Mouse (Mus musculus): Measurements from ENCODE around the gene Taf12. TPM values are rescaled to one million over a fixed set of nuclear protein-coding genes. Genes with fewer than 3 reads are reported as not detected.
A peak's percentile ranks its signal among the peaks of the same experiment; 100 is the strongest.
"Not testable (repeated sequence)": the region's sequence is repeated elsewhere in the genome, so short reads cannot be mapped to it uniquely, and the experiment has no call there.

Taf12 gene
- polyA plus RNA-seq, 1 experiment from 2014 or later = 83.0 TPM

DNA sequence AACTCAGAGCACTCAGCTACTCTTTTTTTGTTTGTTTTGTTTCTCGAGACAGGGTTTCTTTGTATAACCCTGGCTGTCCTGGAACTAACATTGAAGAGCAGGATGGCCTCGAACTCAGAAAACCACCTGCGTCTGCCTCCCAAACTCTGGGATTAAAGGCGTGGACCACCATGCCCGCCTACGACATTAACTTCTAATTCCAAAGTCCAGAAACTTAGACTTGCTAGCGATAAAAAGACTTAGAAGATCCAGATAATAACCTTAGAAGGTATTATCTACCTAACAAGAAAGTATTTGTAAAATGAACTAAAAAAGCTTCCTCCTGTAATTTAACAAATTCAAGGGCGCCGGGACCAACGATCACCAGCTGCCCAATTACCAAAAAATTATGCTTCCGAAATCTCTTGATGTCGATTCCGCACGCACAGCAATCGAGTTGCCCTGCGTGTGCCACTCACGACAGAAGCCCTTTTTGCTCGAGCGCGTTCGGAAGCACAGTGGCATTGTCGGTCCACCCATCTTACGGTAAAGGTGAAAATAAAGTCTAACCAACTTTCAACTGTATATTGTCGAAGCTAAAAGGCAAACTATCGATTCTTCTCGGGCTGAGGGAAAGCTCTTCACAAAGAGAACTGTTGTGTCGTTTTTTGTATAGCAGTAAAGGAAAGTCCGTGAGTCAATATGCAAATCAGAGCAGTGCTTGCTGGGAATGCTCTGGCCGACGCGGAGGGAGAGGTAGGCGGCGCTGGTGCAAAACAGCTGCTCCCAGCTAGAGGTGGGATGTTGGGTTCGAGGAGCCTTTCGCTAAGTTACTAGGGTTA is 4.2 kb upstream of the Taf12 start:
- peak; percentile 94 for DNase-seq (ENCODE audit: low spot score)

DNA sequence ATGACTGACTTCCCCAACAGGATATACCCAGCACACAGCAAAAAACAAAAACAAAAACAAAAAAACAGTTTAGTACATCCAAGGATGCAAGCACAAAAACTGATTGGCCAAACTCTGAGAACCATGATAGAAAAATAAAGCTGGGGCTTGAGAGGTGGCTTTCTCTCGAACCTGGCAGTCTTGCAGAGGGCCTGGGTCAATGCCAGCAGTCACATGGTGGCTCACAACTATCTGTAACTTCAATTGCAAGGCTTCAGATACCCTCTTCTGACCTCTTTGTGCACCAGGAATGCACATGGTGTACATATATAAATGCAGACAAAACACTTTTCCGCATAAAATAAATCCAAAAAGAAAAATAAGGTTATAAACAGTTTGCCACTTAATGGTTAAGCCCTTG is 1.0 kb upstream of the Taf12 start:
- DNase-seq (ENCODE audit: low spot score) = no peak

DNA sequence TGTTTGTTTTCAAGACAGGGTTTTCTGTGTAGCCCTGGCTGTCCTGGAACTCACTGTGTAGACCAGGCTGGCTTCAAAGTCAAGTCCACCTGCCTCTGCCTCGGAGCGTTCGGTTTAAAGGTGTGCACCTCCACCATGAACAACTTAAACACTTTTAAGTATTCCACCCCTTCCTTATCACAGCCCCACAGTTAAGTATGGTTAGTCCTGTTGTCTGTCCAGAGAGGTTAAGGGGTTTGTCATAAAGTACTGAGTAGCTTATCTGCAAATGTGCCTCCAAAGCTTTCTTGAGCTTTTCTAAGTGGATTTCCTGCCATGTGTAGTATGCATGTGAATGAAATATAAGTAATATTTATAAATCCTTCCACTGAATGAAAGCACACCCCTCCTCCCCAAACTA is 1.8 kb downstream of the Taf12 start:
- no peak for DNase-seq (ENCODE audit: low spot score)

DNA sequence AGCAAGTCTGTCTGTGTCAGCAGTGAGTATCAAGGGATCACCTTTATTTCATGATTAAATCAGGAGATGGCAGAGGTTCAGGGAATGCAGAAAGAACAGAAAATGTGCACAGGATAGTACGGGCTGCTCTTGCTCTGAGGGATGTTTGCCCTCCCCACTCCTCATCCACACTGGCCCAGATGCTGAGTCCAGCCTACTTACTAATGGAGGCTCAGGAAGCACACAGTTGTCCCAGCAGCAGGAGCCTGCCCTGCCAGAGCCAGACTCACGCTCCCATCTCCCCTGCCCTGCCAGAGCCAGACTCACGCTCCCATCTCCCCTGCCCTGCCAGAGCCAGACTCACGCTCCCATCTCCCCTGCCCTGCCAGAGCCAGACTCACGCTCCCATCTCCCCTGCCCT is 14.7 kb downstream of the Taf12 start:
- not testable (repeated sequence) for DNase-seq (ENCODE audit: low spot score)

DNA sequence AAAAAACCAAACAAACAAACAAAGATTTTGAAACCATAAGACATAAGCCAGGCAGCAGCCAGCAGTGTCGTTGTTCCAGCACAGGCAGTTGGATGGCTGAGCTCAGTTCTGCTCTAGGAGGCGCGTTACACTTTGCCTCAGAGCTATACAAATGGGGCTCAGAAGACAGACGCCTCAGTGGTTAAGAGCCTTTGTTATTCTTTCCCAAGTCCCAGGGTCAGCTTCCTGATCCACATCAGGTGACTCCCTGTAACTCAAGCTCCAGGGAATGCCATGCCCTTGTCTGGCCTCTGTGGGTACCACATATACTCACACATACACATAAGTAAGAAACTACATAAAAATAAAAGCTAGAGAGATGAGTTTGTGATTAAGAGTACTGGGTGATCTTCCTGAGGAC is 16.9 kb downstream of the Taf12 start:
- DNase-seq (ENCODE audit: low spot score) = no peak

DNA sequence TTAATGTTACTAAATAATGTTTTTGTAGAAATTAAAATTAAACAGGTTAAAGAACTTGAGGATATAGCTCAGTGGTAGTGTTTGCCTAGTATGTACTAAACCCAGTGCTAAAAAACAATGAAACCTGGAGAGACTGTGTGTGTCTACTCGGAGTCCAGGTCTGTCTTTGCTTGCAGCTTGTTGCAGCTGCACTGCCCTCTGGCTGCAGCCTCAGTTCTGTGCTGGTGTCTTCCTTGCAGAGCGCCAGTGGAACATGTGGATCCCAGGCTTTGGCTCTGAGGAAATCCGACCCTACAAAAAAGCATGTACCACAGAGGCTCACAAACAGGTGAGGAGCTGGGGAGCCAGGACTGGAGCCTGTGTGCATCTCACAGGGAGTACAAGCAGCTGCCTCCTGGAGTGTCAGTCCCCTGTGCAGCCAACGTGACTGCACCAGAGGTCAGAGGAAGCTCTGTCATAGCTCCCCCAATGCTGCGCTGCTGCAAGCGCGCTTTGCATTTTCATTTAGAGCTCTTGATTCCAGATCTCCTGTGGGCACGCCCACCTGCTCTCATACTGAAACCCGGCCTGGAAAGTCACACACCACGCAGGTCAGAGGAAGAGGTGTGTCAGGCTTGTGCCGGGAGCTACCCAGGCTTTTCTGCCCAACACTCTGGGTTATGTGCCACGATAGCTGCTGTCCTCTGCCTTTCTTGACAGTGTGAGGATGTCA is 17.6 kb downstream of the Taf12 start:
- no peak for DNase-seq (ENCODE audit: low spot score)

DNA sequence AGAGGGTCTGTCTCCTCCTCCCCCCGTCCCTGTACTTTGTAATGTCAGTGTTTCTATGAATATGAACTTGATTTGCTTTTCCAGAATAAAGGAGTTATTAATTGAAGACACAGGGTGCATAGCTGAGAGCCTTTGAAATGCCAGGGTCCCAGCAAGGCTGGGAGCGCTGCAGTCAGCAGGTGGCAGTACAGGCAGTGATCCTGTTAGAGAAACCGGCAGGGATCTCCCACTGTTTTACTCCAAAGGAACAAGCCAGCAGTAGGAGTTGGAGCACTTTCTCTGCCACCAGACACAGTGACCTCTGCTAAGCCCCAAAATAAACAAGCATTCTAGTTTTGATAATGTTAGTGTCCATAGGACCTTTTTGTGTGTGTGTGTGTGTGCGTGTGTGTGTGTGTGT is 18.8 kb downstream of the Taf12 start:
- no peak for DNase-seq (ENCODE audit: low spot score)

DNA sequence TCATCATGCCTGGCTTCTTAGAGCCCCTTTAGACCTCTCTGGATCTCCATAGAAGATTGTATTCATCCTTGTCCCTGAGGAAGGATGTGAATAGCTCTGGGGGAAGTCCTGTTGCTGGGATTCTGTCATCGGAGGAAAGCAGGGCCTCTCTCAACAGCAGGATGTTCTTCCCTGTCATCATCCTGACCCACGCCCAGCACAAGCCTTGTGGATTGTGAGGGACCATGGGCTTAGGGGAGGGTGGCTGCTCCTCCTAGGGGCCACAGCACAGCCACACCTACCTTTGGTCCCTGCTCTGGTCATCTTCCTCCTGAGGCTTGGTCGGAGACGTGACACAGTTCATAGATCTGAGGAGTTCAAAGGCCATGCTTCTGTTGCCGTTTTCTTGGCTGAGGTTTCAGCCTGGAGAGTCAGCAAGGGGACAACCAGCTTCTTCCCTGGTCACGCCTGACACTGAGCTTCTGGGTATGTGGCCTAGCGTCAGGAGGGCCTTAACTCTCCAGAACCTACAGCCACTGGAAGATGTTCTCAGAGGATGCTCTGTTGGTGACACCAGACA is 19.6 kb downstream of the Taf12 start:
- DNase-seq (ENCODE audit: low spot score) = no peak

DNA sequence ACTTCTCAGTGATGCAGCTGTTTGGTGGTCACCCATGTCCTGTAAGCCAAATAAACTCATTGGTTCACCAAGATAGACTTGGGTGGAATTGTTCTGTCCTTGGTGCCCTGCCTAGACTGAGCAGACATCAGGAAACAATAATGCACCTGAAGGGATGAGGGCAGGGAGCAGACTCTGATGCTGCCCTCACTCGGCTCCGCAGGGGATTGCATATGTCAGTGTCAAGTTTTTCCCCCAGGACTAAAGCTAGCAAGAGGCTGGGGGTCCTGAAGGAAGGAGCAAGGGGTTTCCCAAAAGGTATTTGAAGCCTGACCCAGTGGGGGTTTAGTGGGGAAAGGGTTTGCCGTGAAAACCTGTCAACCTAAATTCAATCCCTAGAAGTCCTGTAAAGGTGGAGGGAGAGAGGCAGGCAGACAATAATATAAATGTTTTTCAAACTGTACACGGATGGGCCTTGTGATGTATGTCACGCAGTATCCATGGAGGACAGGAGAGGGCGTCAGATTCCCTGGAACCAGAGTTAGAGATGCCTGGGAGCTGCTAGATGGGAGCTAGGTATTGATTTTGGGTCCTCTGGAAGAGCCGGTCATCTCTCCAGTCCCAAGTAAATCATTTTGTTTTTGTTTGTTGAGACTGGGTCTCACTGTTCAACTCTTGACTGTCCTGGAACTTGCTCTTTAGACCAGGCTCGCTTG is 21.7 kb downstream of the Taf12 start:
- no peak for DNase-seq (ENCODE audit: low spot score)

DNA sequence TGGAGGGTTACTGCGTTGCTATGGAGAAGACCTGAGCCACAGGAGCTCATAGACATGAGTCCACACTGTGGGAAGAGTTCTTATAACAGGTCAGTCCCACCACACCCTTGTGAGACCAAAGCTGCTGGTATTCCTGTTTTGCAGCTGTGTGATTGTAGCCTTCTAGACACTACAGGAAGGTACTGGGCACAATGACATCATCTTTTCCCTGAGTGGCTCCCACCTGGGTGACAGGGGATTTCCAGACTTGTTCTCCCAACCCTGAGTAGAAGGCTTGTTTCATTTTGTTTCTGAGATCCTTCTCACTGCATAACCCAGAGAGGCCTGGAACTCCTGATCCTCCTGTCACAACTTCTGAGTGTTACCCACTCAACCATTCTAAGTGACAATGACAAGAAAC is 25.7 kb downstream of the Taf12 start:
- DNase-seq (ENCODE audit: low spot score) = no peak

DNA sequence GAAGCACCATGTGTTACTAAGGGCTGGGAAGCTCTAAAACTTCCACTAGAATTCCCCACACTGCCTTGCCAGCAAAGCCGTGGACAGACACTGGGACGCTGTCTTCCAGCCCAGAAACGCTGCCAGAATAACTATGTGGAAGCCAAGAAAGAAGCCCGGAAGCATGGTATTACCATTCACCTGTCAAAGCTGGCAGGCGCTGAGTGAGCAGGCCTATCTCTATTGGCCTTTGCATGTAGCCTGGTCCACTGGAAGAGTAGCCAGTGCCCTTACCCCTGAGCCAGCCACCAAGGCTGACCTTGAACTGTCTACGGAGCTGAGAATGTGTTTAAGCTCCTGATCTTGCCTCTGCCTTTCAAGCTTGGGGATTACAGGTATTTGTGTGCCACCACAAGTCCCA is 27.3 kb downstream of the Taf12 start:
- no peak for DNase-seq (ENCODE audit: low spot score)

DNA sequence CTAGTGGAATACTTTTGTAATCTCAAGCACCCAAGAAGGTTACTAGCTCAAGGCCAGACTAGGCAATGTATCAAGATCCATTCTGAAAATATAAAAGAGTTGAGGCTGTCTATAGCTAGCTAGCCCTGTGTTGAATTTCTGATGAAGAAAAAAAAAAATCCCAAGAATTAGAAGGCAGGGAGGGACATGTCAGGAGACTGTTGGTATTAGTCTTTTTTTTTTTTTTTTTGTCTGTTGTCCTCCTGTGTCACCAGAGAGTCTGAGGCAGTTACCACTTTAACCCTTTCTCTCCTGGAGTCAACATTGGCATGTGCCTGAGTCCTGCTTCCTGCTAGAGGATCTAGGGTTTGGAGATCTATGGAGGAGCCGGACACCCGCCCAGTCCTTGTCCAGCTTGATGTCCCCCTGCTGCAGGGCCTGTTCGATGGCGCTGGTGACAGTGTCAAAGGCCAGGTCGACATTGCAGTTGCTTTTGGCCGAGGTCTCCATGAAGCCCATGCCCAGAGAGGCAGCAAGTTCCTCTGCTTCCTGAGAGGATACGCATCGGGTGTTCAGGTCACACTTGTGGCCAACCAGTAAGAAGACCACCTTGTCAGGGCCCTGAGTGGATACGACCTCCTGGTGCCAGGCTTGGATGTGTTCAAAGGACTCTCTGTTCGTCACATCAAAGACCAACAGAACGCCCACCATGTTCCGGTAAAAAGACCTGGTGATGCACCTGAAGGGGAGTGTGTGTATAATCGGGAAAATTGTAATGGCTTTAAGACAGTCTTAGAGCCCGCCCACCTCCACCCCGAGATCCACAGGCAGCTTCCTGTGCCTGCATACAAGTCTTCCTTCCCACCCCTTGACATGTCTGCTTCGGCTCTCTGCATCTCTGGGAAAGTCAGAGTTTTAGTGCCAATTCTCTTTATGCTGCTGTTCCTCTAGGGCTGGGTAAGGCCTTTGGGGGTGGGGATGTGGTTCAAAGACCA is 28.1 kb downstream of the Taf12 start:
- DNase-seq (ENCODE audit: low spot score) = peak; percentile 32

DNA sequence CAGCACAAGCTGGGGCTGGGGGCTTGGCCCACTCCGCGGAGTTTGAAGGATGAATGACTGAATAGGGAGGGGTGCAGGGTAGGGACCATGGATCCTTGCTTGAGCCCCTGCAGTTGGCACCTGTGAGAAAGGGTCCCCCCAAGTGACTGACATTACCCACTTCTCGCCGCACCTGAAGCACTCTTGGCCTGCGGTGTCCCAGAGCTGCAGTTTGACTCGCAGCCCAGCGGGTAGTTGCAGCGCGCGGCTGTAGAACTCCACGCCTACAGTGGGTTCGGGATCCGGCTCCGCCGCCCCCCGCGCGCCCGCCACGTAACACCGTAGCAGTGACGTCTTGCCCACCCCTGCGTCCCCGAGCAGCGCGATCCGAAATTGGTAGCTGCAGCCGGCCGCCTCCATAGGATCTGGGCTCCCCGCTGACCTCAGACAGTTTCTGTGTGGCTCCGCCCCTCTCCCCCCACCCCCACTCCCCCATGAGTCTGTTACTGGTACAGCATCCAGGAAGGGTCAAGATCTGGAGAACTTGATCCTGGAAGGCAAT is 28.8 kb downstream of the Taf12 start, which contains the start of gene Rab42:
TSS of gene Rab42 (minus strand) at position 447 of the 541 bp plus-strand sequence.
- DNase-seq (ENCODE audit: low spot score) = peak; percentile 68

DNA sequence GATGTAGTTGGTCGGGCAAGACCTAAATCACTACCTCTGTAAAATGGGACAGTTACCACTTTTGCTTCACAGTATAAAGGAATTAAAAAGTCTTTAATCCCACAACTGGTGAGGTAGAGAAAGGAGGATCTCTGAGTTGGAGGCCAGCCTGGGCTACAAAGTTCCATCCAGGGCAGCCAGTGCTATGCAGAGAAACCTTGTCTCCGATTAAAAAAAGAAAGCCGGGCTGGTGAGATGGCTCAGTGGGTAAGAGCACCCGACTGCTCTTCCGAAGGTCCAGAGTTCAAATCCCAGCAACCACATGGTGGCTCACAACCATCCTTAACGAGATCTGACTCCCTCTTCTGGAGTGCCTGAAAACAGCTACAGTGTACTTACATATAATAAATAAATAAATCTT is 29.3 kb downstream of the Taf12 start:
- DNase-seq (ENCODE audit: low spot score) = not testable (repeated sequence)

DNA sequence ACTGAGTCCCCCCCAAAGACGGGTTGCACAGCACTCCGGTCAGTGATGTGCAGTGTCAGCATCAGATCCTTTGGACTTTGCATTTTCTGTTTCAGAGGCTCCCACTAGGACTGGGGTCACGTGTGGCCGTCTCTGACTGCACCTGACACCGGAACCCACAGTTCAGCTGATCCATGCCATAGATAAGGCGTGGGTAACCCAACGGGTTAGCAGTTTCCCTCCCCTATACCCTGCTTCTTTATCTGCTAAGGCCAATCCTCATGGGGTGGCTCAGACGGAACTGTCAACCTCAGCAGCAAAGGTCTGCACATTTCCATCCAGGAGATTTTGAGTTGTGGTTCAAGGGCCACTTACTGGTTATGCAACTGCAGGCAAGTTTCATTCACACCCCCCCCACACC is 31.1 kb downstream of the Taf12 start:
- DNase-seq (ENCODE audit: low spot score) = no peak

DNA sequence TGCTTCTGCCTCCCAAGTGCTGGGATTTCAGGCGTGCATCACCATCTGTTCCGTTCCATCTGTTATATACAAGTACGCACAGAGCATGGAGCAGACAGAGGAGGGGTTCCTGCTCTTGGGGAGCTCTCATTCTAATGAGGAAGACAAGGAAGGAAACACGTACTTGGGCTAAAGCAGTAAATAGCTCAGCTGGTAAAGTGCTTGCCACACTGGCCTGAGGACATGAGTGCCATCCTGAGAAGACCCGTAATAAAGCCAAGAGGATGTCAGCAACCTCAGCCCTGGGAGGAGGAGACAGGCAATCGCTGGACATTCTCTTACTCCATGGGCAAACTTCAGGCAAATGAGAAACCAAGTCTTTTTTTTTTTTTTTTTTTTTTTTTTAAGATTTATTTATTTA is 31.8 kb downstream of the Taf12 start:
- DNase-seq (ENCODE audit: low spot score) = no peak

DNA sequence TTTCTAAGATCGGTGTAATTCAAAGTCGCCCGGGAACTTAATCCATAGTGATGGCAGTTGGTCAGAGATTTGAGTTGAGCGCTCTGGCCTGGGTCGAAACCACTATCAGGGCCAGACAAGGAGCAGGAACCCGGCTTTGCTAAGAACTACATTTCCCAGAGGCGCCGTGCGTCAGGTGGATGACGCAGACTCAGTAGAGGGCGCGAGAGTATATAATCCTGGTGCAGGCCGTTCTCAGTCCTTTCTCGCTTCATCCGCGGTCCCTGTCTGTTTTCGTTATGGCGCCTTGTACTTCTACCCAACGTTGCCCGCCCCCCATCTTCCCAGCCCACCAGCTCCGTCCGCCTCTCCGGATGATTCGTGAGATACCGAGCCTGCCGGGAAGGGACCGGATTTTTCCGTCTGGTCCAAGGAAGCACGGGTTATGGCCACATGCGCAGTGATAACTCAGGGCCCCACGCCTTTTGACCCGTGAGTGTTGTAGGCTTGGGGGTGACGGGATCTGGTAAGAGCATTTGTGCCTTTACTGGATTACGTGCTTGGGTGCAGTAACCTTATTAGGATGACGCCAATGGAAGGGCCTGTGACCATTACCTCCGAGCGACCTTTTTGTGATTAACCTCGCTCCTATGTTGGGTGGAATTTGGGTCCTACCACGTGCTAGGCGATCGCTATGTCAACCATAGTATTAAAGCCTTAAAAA is 34.4 kb downstream of the Taf12 start:
- peak; percentile 90 for DNase-seq (ENCODE audit: low spot score)

DNA sequence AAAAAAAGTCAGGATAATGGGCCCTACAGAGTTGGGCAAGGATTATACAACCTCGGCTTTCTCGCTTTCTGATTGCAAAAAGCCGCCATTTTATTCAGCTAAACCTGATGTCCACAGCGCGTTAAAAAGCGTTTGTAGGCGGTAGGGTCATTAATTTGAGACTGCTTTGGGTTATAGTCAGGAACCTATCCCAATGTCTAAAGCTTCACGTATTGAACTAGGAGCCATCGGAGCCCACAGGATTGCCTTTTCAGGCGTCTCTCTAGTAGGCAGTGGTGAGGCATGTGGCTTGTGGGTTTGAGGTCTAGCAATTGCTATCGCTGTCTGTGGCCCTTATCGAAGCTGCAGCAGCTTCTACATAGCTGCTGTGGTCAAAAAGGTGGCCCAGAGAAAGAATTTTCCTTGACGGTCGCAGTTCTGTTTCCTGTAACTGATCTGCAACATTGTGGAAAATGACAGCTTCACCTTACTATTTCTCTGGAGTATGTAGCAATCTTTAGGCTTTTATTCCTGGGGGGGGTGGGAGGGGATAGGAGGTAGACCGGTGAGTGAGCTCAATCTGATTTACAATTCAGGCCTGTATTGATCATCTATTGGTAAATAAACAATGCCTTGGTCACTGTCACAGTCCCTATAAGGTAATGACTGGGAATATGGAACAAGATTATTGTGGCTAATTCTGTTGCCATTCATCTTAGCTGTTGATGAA is 35.1 kb downstream of the Taf12 start:
- DNase-seq (ENCODE audit: low spot score) = no peak

DNA sequence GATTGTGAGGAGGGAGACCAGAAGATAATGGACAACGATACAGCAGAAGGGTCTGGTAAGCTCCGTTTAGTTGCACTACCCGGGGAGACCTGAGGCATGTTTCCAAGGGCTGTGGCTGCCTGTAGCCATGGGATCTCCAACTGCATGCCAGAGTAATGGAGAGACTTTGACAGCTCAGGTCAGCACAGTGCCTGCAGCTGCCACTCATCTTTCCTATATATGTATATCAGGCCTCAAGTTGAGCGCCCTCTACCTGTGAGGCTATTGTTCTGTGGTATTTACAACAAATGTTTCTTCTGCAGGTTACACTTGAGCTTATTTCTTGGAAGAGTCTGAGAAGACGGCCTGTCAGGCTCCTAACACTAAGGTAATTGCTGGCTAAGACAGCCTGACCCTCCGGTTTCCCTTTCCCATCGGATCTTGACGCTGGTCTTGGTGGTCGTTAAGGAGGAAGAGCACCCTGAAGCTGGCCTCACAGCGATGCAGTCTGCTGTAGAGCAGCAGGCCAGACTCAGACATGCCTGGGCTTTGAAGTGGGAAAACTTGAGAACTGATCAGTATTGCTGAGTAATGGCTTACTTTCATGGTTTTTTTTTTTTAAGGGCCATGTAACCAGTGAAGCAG is 35.8 kb downstream of the Taf12 start:
- DNase-seq (ENCODE audit: low spot score) = peak; percentile 81
